Mouse (Mus musculus) limb, embryonic 14.5 days (tissue): Measurements from ENCODE around the gene Hmgcr. TPM values are rescaled to one million over a fixed set of nuclear protein-coding genes. Genes with fewer than 3 reads are reported as not detected.

Experiments
- ATAC-seq: fragments of 200-750 bp; cut with Nextera tagmentation; 2 replicates; pipeline ENCODE4 v1.8.0; 2017; ENCODE audit warnings: low read depth, moderate number of reproducible peaks, moderate TSS enrichment; ENCODE audit not compliant: low FRiP score
- DNase-seq: peaks from one replicate; pipeline ENCODE4 v3.0.0-alpha.2; 2015; ENCODE audit warnings: low spot score
- H3K27ac ChIP-seq: fragments of 300-500 bp; sonication (generic); replicated peaks from 2 replicates; pipeline ENCODE4 v1.5.1; 2014; ENCODE audit warnings: low read depth, mild to moderate bottlenecking, low read length, moderate library complexity, mixed read lengths
- H3K27me3 ChIP-seq: fragments of 300-500 bp; sonication (generic); 2 replicates; pipeline ENCODE4 v1.6.1; 2014; ENCODE audit warnings: low read length, mixed read lengths; ENCODE audit not compliant: control insufficient read depth, insufficient read depth
- H3K36me3 ChIP-seq: fragments of 300-500 bp; sonication (generic); 2 replicates; pipeline ENCODE4 v1.6.1; 2014; ENCODE audit warnings: mild to moderate bottlenecking, low read length, moderate library complexity, mixed read lengths; ENCODE audit not compliant: control insufficient read depth, insufficient read depth
- H3K4me1 ChIP-seq: fragments of 300-500 bp; sonication (generic); 2 replicates; pipeline ENCODE4 v1.6.1; 2014; ENCODE audit warnings: antibody characterized with exemption, low read length, mixed read lengths; ENCODE audit not compliant: control insufficient read depth, insufficient read depth
- H3K4me2 ChIP-seq: fragments of 300-500 bp; sonication (generic); replicated peaks from 2 replicates; pipeline ENCODE4 v1.6.1; 2014; ENCODE audit warnings: low read depth, mild to moderate bottlenecking, low read length, moderate library complexity; ENCODE audit not compliant: severe bottlenecking
- H3K4me3 ChIP-seq: fragments of 300-500 bp; sonication (generic); replicated peaks from 2 replicates; pipeline ENCODE4 v1.5.1; 2014; ENCODE audit warnings: low read length
- H3K9ac ChIP-seq: fragments of 300-500 bp; sonication (generic); 2 replicates; pipeline ENCODE4 v1.6.1; 2014; ENCODE audit warnings: mild to moderate bottlenecking, low read depth, low read length, moderate library complexity; ENCODE audit not compliant: severe bottlenecking
- H3K9me3 ChIP-seq: fragments of 300-500 bp; sonication (generic); 2 replicates; pipeline ENCODE4 v1.6.1; 2016; ENCODE audit warnings: low read length; ENCODE audit not compliant: control insufficient read depth
- POLR2A ChIP-seq: fragments of 200-500 bp; IDR thresholded peaks from 2 replicates; pipeline ENCODE4 v1.8.0; 2012; ENCODE audit warnings: inconsistent platforms, mild to moderate bottlenecking, moderate library complexity, borderline replicate concordance; ENCODE audit not compliant: insufficient read depth, insufficient read length; ENCODE audit errors: extremely low read depth
- WGBS: fragments of 180-500 bp; shearing (Covaris S2); extraction: QIAGEN DNeasy Blood & Tissue Kit; methylation state at CpG from one replicate; pipeline ENCODE4 v1.1.7; 2014; 5-methylcytosine and 5-hydroxymethylcytosine counted together
- polyA plus RNA-seq, 2 experiments: library from polyadenylated mRNA; depleted of rRNA in 1 of 2; stranded (reverse) in 1 of 2; unstranded in 1 of 2; fragments of >200 nt; fragmentation: Nextera tagmentation in 1 of 2; extraction: Ambion mirVana in 1 of 2; gene quantifications; 2 replicates each; pipeline versions ENCODE4 v1.2.1 to v1.2.3; 2012 to 2014

The Hmgcr gene
- polyA plus RNA-seq, 2 experiments: 45.3 to 72.2 TPM

DNA sequence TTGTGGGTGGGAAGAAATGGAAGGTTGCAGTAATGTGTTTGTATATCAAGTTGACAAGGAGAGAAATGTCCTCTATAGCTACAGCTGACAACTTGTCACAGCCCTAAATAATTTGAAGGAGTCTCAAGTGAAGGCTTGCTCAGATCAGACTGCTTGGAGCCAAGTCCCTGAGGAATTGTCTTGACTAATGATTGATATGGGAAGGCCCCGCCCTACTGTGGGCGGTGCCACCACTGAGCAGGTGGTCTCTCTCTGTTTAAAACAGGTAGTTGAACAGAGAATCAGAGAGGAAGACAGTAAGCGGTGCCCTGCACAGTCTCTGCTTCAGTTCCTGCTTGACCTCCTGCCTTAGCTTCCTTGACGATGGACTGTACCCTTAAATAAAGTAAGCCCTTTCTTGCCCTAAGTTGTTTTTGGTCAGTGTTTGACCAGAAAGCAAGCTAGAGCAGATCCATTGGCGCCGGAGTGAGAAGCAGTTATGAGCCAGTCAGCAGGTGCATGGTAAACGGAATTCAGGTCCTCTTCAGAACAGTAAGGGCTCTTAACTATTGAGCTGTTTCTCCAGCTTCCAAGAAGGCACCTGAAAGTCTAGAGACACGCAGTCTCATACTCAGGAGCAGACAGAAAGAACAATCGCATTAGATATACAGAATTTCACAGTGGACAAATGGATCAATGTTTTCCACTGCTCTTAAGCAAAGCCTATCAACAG is 32.0 kb upstream of the Hmgcr start:
- Histone ChIP-seq H3K4me1 (no peaks in the 10 kb centered on the region), H3K27ac (no peak overlapping the region), H3K9ac (no peak overlapping the region), H3K4me3 (no peak overlapping the region), H3K36me3 (no peaks in the 10 kb centered on the region), H3K27me3 (no peaks in the 10 kb centered on the region), H3K4me2 (no peak overlapping the region), H3K9me3 (no peaks in the 10 kb centered on the region)
- 78% methylated on average over 9 of the region's 9 CpGs for WGBS
- ATAC-seq (no peak), DNase-seq (no peak)
- TF ChIP-seq POLR2A: no peak

DNA sequence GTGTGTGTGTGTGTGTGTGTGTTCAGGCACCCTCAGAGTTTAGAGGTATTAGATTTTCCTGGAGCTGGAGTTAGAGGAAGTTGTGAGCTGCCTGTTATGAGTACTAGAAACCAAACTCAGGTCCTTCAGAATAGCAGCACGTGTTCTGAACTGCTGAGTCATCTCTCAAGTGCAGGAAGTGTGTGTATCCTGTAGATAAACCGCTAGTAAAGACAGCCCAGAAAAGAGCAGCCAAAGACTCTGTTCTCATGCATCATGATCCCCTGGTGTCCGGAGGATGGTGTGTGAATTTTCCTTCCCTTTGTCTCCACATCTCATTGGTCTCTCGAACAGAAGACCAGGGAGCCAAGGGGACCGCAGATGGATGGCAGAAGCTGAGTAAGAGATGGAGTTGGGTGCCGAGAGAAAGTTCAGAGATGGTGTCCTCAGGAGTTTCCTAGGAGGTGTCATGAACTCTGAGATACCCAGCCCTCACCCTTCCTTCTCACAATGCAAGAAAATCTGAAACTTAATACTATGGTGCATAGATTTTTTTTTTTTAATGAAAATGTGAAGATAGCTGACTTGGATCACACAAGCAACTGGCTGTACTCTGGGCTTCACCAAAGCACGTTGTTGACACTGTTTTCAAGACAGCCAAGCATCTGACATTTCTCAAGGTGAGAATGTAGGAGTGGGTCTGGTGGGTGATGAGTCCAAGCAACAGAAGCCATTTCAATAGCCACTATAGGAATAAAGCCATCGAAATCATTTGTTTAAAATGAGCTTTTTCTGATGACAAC is 27.3 kb upstream of the Hmgcr start:
- Histone ChIP-seq H3K4me2 (no peak overlapping the region), H3K4me3 (no peak overlapping the region), H3K9me3 (no peaks in the 10 kb centered on the region), H3K36me3 (no peaks in the 10 kb centered on the region), H3K9ac (no peak overlapping the region), H3K27ac (no peak overlapping the region), H3K4me1 (no peaks in the 10 kb centered on the region), H3K27me3 (no peaks in the 10 kb centered on the region)
- 73% methylated on average over 8 of the region's 8 CpGs for WGBS
- TF ChIP-seq POLR2A: no peak
- DNase-seq (no peak), ATAC-seq (no peak)

DNA sequence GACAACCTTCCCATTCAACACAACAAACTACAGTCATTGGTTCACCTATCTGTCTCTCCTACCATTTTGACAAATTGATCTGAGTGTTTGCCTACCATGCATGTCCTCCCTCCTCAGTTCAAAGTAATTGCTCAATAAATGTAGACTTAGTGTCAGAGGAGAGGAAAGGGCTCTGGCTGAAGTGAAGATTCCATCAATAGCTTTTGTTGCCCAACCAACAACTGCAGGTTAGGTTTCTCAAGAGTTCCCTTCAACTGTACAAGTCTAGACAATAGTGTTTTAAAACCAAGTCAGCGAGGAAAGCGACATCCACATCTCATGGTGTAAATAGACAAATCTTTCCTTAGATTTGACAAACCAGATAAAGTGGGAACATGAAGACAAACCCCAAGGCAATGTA is 24.7 kb upstream of the Hmgcr start:
- H3K9me3 ChIP-seq: no peaks in the 10 kb centered on the region
- no peaks in the 10 kb centered on the region for H3K27me3 ChIP-seq
- DNase-seq (no peak), ATAC-seq (no peak)
- no peaks in the 10 kb centered on the region for H3K4me1 ChIP-seq
- H3K9ac ChIP-seq: no peak overlapping the region
- H3K4me2 ChIP-seq: no peak overlapping the region
- WGBS: 90% methylated on average over 2 of the region's 2 CpGs
- no peak for TF ChIP-seq POLR2A
- H3K36me3 ChIP-seq: no peaks in the 10 kb centered on the region
- H3K27ac ChIP-seq: no peak overlapping the region
- H3K4me3 ChIP-seq: no peak overlapping the region

GRCm38 (mm10) chr13:96689901-96690300 is 19.2 kb upstream of the Hmgcr start:
- Histone ChIP-seq H3K36me3 (no peaks in the 10 kb centered on the region), H3K4me1 (no peaks in the 10 kb centered on the region), H3K4me2 (no peak overlapping the region), H3K9me3 (no peaks in the 10 kb centered on the region), H3K4me3 (no peak overlapping the region), H3K27ac (no peak overlapping the region), H3K9ac (no peak overlapping the region), H3K27me3 (no peaks in the 10 kb centered on the region)
- ATAC-seq (no peak), DNase-seq (no peak)
- TF ChIP-seq POLR2A: no peak
- 89% methylated on average over 5 of the region's 5 CpGs for WGBS

DNA sequence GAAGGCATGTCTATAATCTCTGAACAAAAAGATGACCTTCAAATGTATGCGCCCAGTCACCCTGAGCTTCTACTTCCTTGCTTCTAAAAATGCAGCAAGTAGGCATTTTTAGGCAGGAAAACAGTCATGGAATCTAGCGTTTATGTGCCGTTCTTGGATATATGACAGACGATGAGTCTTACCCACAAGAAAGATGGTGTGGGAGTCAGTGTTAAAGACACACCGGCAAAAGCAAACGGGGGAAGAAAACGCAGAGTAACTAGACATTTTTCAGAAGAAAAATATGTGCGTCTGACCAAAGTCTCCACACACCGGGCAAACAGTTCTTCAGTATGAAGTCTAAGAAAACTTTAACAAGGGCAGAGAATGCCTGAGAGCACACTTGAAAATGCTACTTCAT is 16.5 kb upstream of the Hmgcr start:
- Histone ChIP-seq H3K27ac (no peak overlapping the region), H3K4me1 (no peaks in the 10 kb centered on the region), H3K9ac (no peak overlapping the region), H3K27me3 (no peaks in the 10 kb centered on the region), H3K4me3 (no peak overlapping the region), H3K36me3 (no peaks in the 10 kb centered on the region), H3K9me3 (no peaks in the 10 kb centered on the region), H3K4me2 (no peak overlapping the region)
- ATAC-seq (no peak), DNase-seq (no peak)
- 88% methylated on average over 9 of the region's 9 CpGs for WGBS
- no peak for TF ChIP-seq POLR2A
